Mouse (Mus musculus) colon, adult 2 months (tissue): Measurements from ENCODE around the gene Rft1. TPM values are rescaled to one million over a fixed set of nuclear protein-coding genes. Genes with fewer than 3 reads are reported as not detected.

Experiments
- polyA plus RNA-seq: library from polyadenylated mRNA; depleted of rRNA; stranded (reverse); fragments of >200 nt; gene quantifications from 2 replicates; pipeline ENCODE4 v1.2.3, GENCODE M21; 2012; rRNA removed

Gene Rft1
- 8.1 and 10.5 TPM in 2 replicates for polyA plus RNA-seq

GRCm38 (mm10) chr14:30653943-30654659 lies at the start of gene Rft1:
Gene Rft1 (plus strand): TSS chr14:30654360.

GRCm38 (mm10) chr14:30625856-30626726 lies 28.1 kb upstream of the Rft1 start, which contains the start of gene Prkcd:
Gene Prkcd (minus strand): TSS chr14:30626210.

DNA sequence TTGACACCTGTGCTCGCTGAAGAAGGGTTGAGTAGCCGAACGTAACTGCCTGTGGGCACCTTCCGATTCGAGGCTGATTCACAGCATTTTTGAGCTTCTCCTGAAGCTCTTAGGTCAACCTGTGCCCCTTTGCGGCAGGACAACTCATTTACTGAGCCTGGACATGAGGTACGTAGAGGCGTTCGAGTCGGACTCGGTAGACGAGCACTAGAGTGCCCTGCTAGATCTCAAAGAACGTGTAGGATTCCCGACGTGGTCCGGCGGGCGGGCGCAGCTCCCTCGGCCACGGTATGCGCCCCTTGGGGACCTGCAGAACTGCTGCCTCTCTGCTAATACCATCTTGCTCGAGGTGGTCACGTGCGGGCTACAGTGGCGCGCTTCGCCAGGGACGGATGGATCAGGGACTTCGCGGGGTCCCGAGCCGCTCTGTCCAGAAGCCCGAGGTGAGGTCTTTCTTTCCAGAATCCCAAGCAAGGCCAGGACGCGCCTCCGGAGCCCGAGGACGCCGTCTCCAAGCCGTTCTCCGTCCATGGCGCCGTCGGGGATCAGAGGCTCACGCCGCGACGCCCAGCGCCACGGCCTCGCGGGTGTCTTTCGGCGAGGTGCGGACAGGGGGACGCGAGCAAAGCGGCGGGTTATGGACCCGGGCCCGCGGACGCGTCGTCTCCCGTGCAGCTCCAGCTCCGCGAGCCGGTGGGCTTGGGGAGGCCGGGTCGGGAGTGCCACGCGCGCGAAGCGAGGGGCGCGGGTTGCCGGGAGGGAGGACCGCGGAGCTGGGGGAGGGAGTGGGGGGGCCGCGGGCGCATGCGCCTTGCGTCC lies 60.8 kb downstream of the Rft1 start, which contains the start of gene Sfmbt1:
Gene Sfmbt1 (plus strand): TSS at position 51 of the 819 bp plus-strand sequence.

Other genes with a start within 250 kb of the Rft1 start
- 24.0 and 30.8 TPM in 2 replicates for gene Dcp1a, start 174.8 kb upstream of the Rft1 start, polyA plus RNA-seq
- gene Cacna1d, start 162.9 kb upstream of the Rft1 start, polyA plus RNA-seq, result 5.7 and 6.2 TPM in 2 replicates
- 282 and 345 TPM in 2 replicates for gene Tkt, start 106.0 kb upstream of the Rft1 start, polyA plus RNA-seq
- 301 and 328 TPM in 2 replicates for gene Prkcd, start 28.1 kb upstream of the Rft1 start, polyA plus RNA-seq
- gene Sfmbt1, start 60.5 kb downstream of the Rft1 start, polyA plus RNA-seq, result 0.70 and 0.90 TPM in 2 replicates
- 24.0 and 38.1 TPM in 2 replicates for gene Tmem110, start 171.2 kb downstream of the Rft1 start, polyA plus RNA-seq
- 78.7 and 81.0 TPM in 2 replicates for gene Mustn1, start 224.8 kb downstream of the Rft1 start, polyA plus RNA-seq
- gene Itih4, start 232.1 kb downstream of the Rft1 start, polyA plus RNA-seq, result 0.60 TPM in 1 of 2 replicates, not detected in the other